Mouse (Mus musculus) erythroblast, embryonic 14.5 days (primary cell): ENCODE data around the gene 6030458C11Rik.

ENCODE experiments used
- GATA1 ChIP-seq: IDR thresholded peaks from 2 replicates; pipeline ENCODE4 v1.6.1; 2012; ENCODE audit warnings: low read length, inconsistent platforms, mixed read lengths
- TAL1 ChIP-seq: IDR thresholded peaks from 3 replicates; pipeline ENCODE4 v1.6.1; 2012; ENCODE audit warnings: low read length, inconsistent platforms, mixed read lengths

GRCm38 (mm10) chr15:12809305-12809704 lies 15.1 kb downstream of the 6030458C11Rik start:
- no peak for TF ChIP-seq GATA1
- no peak for TF ChIP-seq TAL1
